Mouse (Mus musculus) kidney, postnatal 0 days (tissue): Measurements from ENCODE around the gene Sema4b. TPM values are rescaled to one million over a fixed set of nuclear protein-coding genes. Genes with fewer than 3 reads are reported as not detected.
A peak's percentile ranks its signal among the peaks of the same experiment; 100 is the strongest.

ENCODE experiments used
- ATAC-seq: fragments of 200-750 bp; cut with Nextera tagmentation; replicated peaks from 2 replicates; pipeline ENCODE4 v1.8.0; 2017; ENCODE audit warnings: low read depth, moderate number of reproducible peaks, moderate TSS enrichment, moderate library complexity; ENCODE audit not compliant: low FRiP score
- DNase-seq: peaks from one replicate; pipeline ENCODE4 v3.0.0-alpha.2; 2016; ENCODE audit warnings: low spot score
- H3K27ac ChIP-seq: fragments of 300-500 bp; sonication (generic); 2 replicates; pipeline ENCODE4 v1.5.1; 2014; ENCODE audit warnings: mild to moderate bottlenecking
- H3K27me3 ChIP-seq: fragments of 300-500 bp; sonication (generic); 2 replicates; pipeline ENCODE4 v1.6.1; 2014; ENCODE audit warnings: low read length, mixed read lengths; ENCODE audit not compliant: insufficient read depth
- H3K36me3 ChIP-seq: fragments of 300-500 bp; sonication (generic); 2 replicates; pipeline ENCODE4 v1.6.1; 2014; ENCODE audit warnings: low read length, mixed read lengths; ENCODE audit not compliant: insufficient read depth
- H3K4me1 ChIP-seq: fragments of 300-500 bp; sonication (generic); replicated peaks from 2 replicates; pipeline ENCODE4 v1.6.1; 2014; ENCODE audit warnings: antibody characterized with exemption, low read length, mixed read lengths; ENCODE audit not compliant: insufficient read depth
- H3K4me2 ChIP-seq: fragments of 300-500 bp; sonication (generic); 2 replicates; pipeline ENCODE4 v1.6.1; 2014; ENCODE audit warnings: mild to moderate bottlenecking, low read length, moderate library complexity, mixed read lengths
- H3K4me3 ChIP-seq: fragments of 300-500 bp; sonication (generic); replicated peaks from 2 replicates; pipeline ENCODE4 v1.5.1; 2014; ENCODE audit warnings: low read depth, low read length
- H3K9ac ChIP-seq: fragments of 300-500 bp; sonication (generic); 2 replicates; pipeline ENCODE4 v1.6.1; 2014; ENCODE audit warnings: low read depth, low read length
- H3K9me3 ChIP-seq: fragments of 300-500 bp; sonication (generic); replicated peaks from 2 replicates; pipeline ENCODE4 v1.6.1; 2016; ENCODE audit warnings: low read length, inconsistent platforms, mixed read lengths
- CTCF ChIP-seq: IDR thresholded peaks from 2 replicates; pipeline ENCODE4 v1.5.1; 2016; ENCODE audit warnings: antibody characterized with exemption, low read depth, mild to moderate bottlenecking, moderate library complexity
- WGBS: fragments of 180-500 bp; shearing (Covaris S2); extraction: QIAGEN DNeasy Blood & Tissue Kit; methylation state at CpG from one replicate; pipeline ENCODE4 v1.1.7; 2014; 5-methylcytosine and 5-hydroxymethylcytosine counted together
- polyA plus RNA-seq: library from polyadenylated mRNA; unstranded; fragments of >200 nt; fragmentation: Nextera tagmentation; extraction: Ambion mirVana; gene quantifications from 2 replicates; pipeline ENCODE4 v1.2.1, GENCODE M21; 2015

Gene Sema4b
- polyA plus RNA-seq, 1 experiment from 2014 or later, result 21.2 TPM

DNA sequence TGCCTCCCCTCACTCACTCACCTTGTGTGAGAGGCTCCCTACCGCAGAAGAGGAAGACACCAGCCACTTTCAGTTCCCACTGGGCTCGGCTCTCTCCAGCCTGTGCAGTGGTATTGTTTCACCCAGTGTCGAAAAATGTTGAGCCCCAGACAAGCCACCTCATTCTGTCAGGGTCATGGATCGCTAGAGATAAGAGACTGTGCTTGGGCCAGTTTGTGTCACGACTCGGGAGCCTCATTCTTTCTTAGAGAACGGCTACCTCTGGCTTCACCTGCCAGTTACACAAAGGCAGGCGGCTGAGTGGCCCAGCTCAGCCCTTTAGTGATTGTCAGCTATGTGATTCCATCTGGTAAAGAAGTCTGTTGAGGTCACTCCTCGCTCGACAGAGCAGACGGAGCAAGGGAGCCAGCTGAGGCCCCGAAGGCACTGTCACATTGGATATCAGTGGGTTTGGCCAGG, 17.0 kb downstream of the Sema4b start:
- DNase-seq, result no peak
- Histone ChIP-seq H3K27ac (0 out of 2 replicates have a peak overlapping the region, but pooled peaks have one; percentile 25), H3K36me3 (no peaks in the 10 kb centered on the region), H3K27me3 (no peaks in the 10 kb centered on the region), H3K4me3 (no peak overlapping the region), H3K9ac (no peak overlapping the region), H3K4me1 (peaks cover 34% of the 10 kb centered on the region), H3K9me3 (no peaks in the 10 kb centered on the region), H3K4me2 (no peak overlapping the region)
- ATAC-seq, result no peak
- WGBS, result 49% methylated on average over 12 of the region's 12 CpGs
- TF ChIP-seq CTCF, result no peak

DNA sequence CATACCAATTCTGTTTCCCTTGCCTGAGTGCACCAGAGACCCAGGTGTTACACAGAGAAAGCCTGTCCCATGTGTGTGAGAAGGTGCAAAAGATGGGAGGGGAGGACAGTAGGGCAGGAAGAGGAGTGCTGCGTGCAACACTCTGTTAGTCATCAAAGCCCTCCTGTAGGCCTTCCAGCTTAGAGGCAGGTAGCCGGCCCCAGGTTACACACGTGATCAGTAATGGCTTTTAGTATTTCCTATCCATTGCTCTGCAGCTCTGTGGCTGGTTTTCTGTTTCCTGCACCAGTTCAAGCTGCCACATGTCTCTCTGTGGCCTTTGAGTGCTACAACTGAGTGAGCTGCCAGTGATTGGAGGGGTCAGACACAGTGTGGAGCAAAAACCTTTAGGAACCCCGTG, 17.7 kb downstream of the Sema4b start:
- Histone ChIP-seq H3K27me3 (no peaks in the 10 kb centered on the region), H3K4me1 (peaks cover 32% of the 10 kb centered on the region), H3K36me3 (no peaks in the 10 kb centered on the region), H3K9me3 (no peaks in the 10 kb centered on the region), H3K27ac (0 out of 2 replicates have a peak overlapping the region, but pooled peaks have one; percentile 25), H3K4me3 (no peak overlapping the region), H3K4me2 (no peak overlapping the region), H3K9ac (no peak overlapping the region)
- DNase-seq (no peak), ATAC-seq (no peak)
- WGBS, result 75% methylated on average over 4 of the region's 4 CpGs
- no peak for TF ChIP-seq CTCF

DNA sequence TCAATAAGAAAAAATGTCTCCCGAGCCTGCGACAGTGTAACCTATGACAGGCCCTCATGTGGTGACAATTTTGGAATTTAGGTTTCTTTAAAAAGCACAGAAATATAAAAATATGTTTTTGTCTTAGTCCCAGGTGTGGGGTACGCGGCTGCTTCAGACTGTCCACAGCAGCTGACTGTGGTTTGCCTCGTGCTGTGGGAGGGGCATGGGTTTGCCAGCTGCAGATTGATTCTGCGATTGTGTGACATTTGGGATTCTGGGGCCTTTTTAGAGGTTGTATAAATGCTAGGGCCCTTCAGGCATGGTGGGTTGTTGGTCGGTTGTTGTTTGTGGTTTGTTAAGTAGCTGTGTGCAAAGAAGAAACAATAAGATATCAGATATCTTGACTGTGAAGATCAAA, 18.3 kb downstream of the Sema4b start:
- WGBS, result 67% methylated on average over 7 of the region's 7 CpGs
- no peak overlapping the region for H3K9ac ChIP-seq
- H3K27ac ChIP-seq, result no peak overlapping the region
- TF ChIP-seq CTCF, result no peak
- peaks cover 26% of the 10 kb centered on the region for H3K4me1 ChIP-seq
- no peak overlapping the region for H3K4me3 ChIP-seq
- DNase-seq, result no peak
- no peaks in the 10 kb centered on the region for H3K36me3 ChIP-seq
- no peaks in the 10 kb centered on the region for H3K27me3 ChIP-seq
- ATAC-seq, result no peak
- no peak overlapping the region for H3K4me2 ChIP-seq
- H3K9me3 ChIP-seq, result no peaks in the 10 kb centered on the region

DNA sequence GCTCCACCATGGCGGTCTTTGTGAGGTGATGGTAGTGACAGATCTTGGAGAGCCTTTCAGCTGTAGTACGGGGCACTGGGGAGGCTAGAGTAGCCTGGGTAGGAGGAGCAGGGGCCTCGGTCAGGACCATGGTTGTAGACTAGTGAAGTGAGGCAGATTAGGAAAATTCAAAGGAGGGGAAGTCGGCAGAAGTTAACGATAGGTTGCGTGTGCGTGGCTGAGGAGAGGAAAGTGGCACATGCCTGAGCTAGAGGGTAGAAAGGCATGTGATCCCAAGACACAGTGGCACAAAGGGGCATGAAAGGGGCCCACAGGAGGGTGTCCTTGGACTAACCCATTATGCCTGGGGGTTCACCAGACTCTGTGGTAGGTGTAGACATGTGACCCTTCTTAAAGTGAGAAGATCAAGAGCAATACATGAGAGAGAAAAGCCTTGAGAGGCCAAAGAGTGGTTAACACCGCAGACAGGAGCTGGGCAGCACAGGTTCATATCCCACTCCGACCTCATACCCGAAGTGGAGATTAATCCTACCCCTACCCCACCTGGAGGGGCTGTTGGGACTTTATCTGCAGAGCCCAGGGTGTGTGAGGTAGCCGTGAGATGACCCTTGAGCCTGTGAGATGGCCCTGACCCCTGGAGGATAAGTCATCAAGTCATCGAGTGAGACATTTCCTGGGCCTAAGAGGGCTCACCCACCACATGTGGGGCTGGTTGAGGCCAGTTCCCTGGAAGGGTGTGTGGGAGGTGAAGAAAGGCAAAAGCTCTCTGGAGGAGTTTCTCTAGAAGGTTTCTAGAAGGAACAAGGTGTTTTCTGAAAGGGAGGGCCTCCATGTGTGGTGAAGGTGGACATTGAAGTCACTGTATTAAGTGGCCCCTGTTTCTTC, 19.3 kb downstream of the Sema4b start:
- WGBS, result 64% methylated on average over 12 of the region's 12 CpGs
- peaks cover 17% of the 10 kb centered on the region for H3K4me1 ChIP-seq
- no peaks in the 10 kb centered on the region for H3K27me3 ChIP-seq
- TF ChIP-seq CTCF, result no peak
- ATAC-seq (no peak), DNase-seq (no peak)
- H3K4me3 ChIP-seq, result no peak overlapping the region
- H3K9ac ChIP-seq, result no peak overlapping the region
- H3K27ac ChIP-seq, result peak overlapping the region; percentile 75
- no peaks in the 10 kb centered on the region for H3K36me3 ChIP-seq
- H3K4me2 ChIP-seq, result no peak overlapping the region
- H3K9me3 ChIP-seq, result no peaks in the 10 kb centered on the region

DNA sequence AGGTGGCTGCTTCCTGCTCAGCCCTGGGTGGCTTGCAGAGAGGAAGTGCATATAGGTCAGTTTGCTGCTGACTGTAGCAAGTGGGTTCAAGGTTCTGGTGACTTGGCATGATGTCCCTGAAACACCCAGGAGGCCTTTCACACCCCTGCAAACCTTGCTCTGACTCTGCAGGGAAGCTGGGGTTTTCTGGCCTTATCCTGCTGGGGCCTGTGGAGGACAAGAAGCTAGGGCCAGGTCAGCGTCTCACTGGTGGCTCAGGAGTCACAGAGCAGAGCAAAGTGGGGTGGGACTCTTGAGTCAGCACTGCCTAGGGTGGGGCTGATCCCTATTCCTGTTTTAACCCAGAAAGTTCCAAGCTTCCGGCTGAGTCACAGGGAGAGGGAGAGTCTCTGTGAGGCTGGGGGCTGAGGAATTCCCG, 20.7 kb downstream of the Sema4b start:
- no peak for TF ChIP-seq CTCF
- H3K9ac ChIP-seq, result 0 out of 2 replicates have a peak overlapping the region, but pooled peaks have one; percentile 6
- peaks cover 14% of the 10 kb centered on the region for H3K4me1 ChIP-seq
- 57% methylated on average over 3 of the region's 3 CpGs for WGBS
- DNase-seq (no peak), ATAC-seq (peak; percentile 68)
- no peak overlapping the region for H3K4me3 ChIP-seq
- peak overlapping the region; percentile 75 for H3K27ac ChIP-seq
- H3K36me3 ChIP-seq, result no peaks in the 10 kb centered on the region
- no peak overlapping the region for H3K4me2 ChIP-seq
- no peaks in the 10 kb centered on the region for H3K27me3 ChIP-seq
- no peaks in the 10 kb centered on the region for H3K9me3 ChIP-seq

DNA sequence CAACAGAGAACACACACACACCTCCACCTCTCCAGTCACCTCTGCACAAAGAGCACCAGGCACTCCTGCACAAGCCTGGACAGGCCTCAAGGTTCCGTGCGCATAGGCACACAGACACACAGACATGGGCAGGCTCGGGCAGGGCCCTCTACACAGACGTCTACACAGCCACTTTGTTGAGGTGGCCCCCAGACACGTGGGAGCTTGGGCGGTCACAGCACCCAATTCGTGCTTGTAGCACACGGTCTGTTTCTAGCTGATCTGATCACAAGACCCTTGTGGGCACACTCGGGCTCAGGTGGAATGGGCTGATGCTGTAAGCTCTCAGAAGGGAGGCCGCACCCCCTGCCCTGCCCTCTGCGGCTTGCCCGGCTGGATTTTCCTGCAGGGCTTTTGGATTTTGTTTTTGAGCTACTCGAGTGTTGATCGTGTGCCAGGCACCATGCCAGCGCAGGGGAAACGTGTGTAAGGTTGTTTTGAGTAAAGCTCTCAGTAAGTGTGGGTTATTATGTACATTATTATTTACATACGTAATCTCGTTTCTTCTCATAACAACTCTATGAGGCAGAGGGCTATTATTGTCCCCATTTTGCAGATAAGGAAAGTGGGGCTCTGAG, 21.5 kb downstream of the Sema4b start:
- H3K27me3 ChIP-seq, result no peaks in the 10 kb centered on the region
- DNase-seq (no peak), ATAC-seq (no peak)
- H3K4me1 ChIP-seq, result peaks cover 14% of the 10 kb centered on the region
- no peaks in the 10 kb centered on the region for H3K9me3 ChIP-seq
- TF ChIP-seq CTCF, result no peak
- WGBS, result 72% methylated on average over 18 of the region's 18 CpGs
- no peak overlapping the region for H3K9ac ChIP-seq
- H3K36me3 ChIP-seq, result 0 out of 2 replicates have a peak, but pooled peaks cover 1% of the 10 kb centered on the region
- peak overlapping the region; percentile 75 for H3K27ac ChIP-seq
- no peak overlapping the region for H3K4me3 ChIP-seq
- H3K4me2 ChIP-seq, result no peak overlapping the region; the same call in 1 of the 2 replicates
